Mouse (Mus musculus): ENCODE measurements at regions not wholly inside any gene's neighbourhood (a gene's known extent, or its start where the extent isn't known, plus 50 kb on each side); places are given as distances from the start of the nearest gene placed in this dataset.

GRCm38 (mm10) chr17:14468754-14469488 is 189.6 kb downstream of the Smoc2 start:
- Histone ChIP-seq H3K9me3 (no peaks in the 10 kb centered on the region), H3K36me3 (no peaks in the 10 kb centered on the region), H3K4me3 (no peak overlapping the region), H3K4me1 (replicated peaks) (peaks cover 14% of the 10 kb centered on the region), H3K27me3 (ENCODE audit: insufficient read depth, poor library complexity, severe bottlenecking) (no peaks in the 10 kb centered on the region), H3K27ac (peak overlapping the region; percentile 53; the same call in 1 of the 2 replicates)
- peak; percentile 15 for DNase-seq (ENCODE audit: low spot score)
- 71% methylated on average over 6 of the region's 6 CpGs for WGBS

GRCm38 (mm10) chr17:14455251-14455743 is 176.0 kb downstream of the Smoc2 start:
- H3K36me3 ChIP-seq = no peaks in the 10 kb centered on the region
- no peaks in the 10 kb centered on the region for H3K27me3 ChIP-seq (ENCODE audit: insufficient read depth, poor library complexity, severe bottlenecking)
- H3K4me1 ChIP-seq (replicated peaks) = peaks cover 18% of the 10 kb centered on the region
- DNase-seq (ENCODE audit: low spot score) = no peak
- no peaks in the 10 kb centered on the region for H3K9me3 ChIP-seq
- 83% methylated on average over 8 of the region's 8 CpGs for WGBS
- H3K4me3 ChIP-seq = no peak overlapping the region
- H3K27ac ChIP-seq = 0 out of 2 replicates have a peak overlapping the region, but pooled peaks have one; percentile 3

All from hindbrain, embryonic 10.5 days (tissue).